Mouse (Mus musculus) forebrain, embryonic 14.5 days (tissue): ENCODE measurements around the gene Nfkbie. TPM values are rescaled to one million over a fixed set of nuclear protein-coding genes. Genes with fewer than 3 reads are reported as not detected.

ENCODE experiments used
- ATAC-seq: fragments of 200-750 bp; cut with Nextera tagmentation; 2 replicates; pipeline ENCODE4 v1.8.0; 2017; ENCODE audit warnings: mild to moderate bottlenecking, moderate library complexity
- DNase-seq: peaks from one replicate; pipeline ENCODE4 v3.0.0-alpha.2; 2015; ENCODE audit warnings: low spot score
- H3K27ac ChIP-seq: fragments of 300-500 bp; sonication (generic); 2 replicates; pipeline ENCODE4 v1.5.1; 2014; ENCODE audit warnings: low read depth, mild to moderate bottlenecking, control low read depth, low read length, moderate library complexity
- H3K27me3 ChIP-seq: fragments of 300-500 bp; sonication (generic); replicated peaks from 2 replicates; pipeline ENCODE4 v1.6.1; 2014; ENCODE audit warnings: low read length, control low read depth, mixed read lengths; ENCODE audit not compliant: control insufficient read depth, insufficient read depth
- H3K36me3 ChIP-seq: fragments of 300-500 bp; sonication (generic); 2 replicates; pipeline ENCODE4 v1.6.1; 2014; ENCODE audit warnings: low read length, control low read depth; ENCODE audit not compliant: control insufficient read depth, insufficient read depth
- H3K4me1 ChIP-seq: fragments of 300-500 bp; sonication (generic); 2 replicates; pipeline ENCODE4 v1.6.1; 2014; ENCODE audit warnings: antibody characterized with exemption, low read length, control low read depth; ENCODE audit not compliant: control insufficient read depth, insufficient read depth
- H3K4me2 ChIP-seq: fragments of 300-500 bp; sonication (generic); 2 replicates; pipeline ENCODE4 v1.6.1; 2014; ENCODE audit warnings: mild to moderate bottlenecking, control low read depth, low read length
- H3K4me3 ChIP-seq: fragments of 300-500 bp; sonication (generic); 2 replicates; pipeline ENCODE4 v1.5.1; 2014; ENCODE audit warnings: low read depth, low read length, control low read depth
- H3K9ac ChIP-seq: fragments of 300-500 bp; sonication (generic); 2 replicates; pipeline ENCODE4 v1.6.1; 2014; ENCODE audit warnings: mild to moderate bottlenecking, low read length, control low read depth, moderate library complexity
- H3K9me3 ChIP-seq: fragments of 300-500 bp; sonication (generic); replicated peaks from 2 replicates; pipeline ENCODE4 v1.6.1; 2016; ENCODE audit warnings: low read length, control low read depth, mixed read lengths; ENCODE audit not compliant: control insufficient read depth
- WGBS: fragments of 180-500 bp; shearing (Covaris S2); extraction: QIAGEN DNeasy Blood & Tissue Kit; methylation state at CpG from one replicate; pipeline ENCODE4 v1.1.7; 2014; 5-methylcytosine and 5-hydroxymethylcytosine counted together
- polyA plus RNA-seq: library from polyadenylated mRNA; unstranded; fragments of >200 nt; fragmentation: Nextera tagmentation; extraction: Ambion mirVana; gene quantifications from 2 replicates; pipeline ENCODE4 v1.2.1, GENCODE M21; 2014

Gene Nfkbie
- polyA plus RNA-seq, 1 experiment from 2014 or later, result 4.1 TPM

GRCm38 (mm10) chr17:45586449-45586837 is 30.9 kb downstream of the Nfkbie start:
- no peaks in the 10 kb centered on the region for H3K27me3 ChIP-seq

GRCm38 (mm10) chr17:45588370-45588769 is 32.9 kb downstream of the Nfkbie start:
- 95% methylated on average over 7 of the region's 7 CpGs for WGBS
- H3K27me3 ChIP-seq, result no peaks in the 10 kb centered on the region

More at GRCm38 (mm10) chr17:45586449-45586837, 30.9 kb downstream of the Nfkbie start:
- Histone ChIP-seq H3K4me3 (no peak overlapping the region), H3K4me2 (no peak overlapping the region), H3K4me1 (0 out of 2 replicates have a peak, but pooled peaks cover 5% of the 10 kb centered on the region), H3K27ac (no peak overlapping the region), H3K9ac (no peak overlapping the region), H3K36me3 (no peaks in the 10 kb centered on the region), H3K9me3 (no peaks in the 10 kb centered on the region)
- WGBS, result 97% methylated on average over 3 of the region's 3 CpGs
- ATAC-seq, result no peak
- DNase-seq, result no peak

GRCm38 (mm10) chr17:45589236-45589635 is 33.7 kb downstream of the Nfkbie start:
- 96% methylated on average over 7 of the region's 7 CpGs for whole genome bisulfite sequencing

More at GRCm38 (mm10) chr17:45588370-45588769, 32.9 kb downstream of the Nfkbie start:
- H3K4me1 ChIP-seq, result peaks cover 5% of the 10 kb centered on the region; the same call in 1 of the 2 replicates
- H3K9me3 ChIP-seq, result no peaks in the 10 kb centered on the region
- no peak overlapping the region for H3K4me3 ChIP-seq
- H3K4me2 ChIP-seq, result no peak overlapping the region
- H3K9ac ChIP-seq, result no peak overlapping the region
- H3K36me3 ChIP-seq, result no peaks in the 10 kb centered on the region
- DNase-seq (no peak), ATAC-seq (no peak)
- H3K27ac ChIP-seq, result no peak overlapping the region

GRCm38 (mm10) chr17:45589844-45590243 is 34.3 kb downstream of the Nfkbie start:
- ATAC-seq (no peak), DNase-seq (no peak)
- peaks cover 4% of the 10 kb centered on the region; the same call in 1 of the 2 replicates for H3K27me3 ChIP-seq
- WGBS, result 93% methylated on average over 8 of the region's 8 CpGs
- no peak overlapping the region for H3K9ac ChIP-seq
- no peaks in the 10 kb centered on the region for H3K36me3 ChIP-seq
- no peaks in the 10 kb centered on the region for H3K9me3 ChIP-seq
- H3K4me2 ChIP-seq, result no peak overlapping the region
- H3K4me1 ChIP-seq, result peaks cover 8% of the 10 kb centered on the region; the same call in 1 of the 2 replicates
- H3K4me3 ChIP-seq, result no peak overlapping the region
- H3K27ac ChIP-seq, result no peak overlapping the region

More at GRCm38 (mm10) chr17:45589236-45589635, 33.7 kb downstream of the Nfkbie start:
- Histone ChIP-seq H3K4me3 (no peak overlapping the region), H3K27ac (no peak overlapping the region), H3K27me3 (no peaks in the 10 kb centered on the region), H3K36me3 (no peaks in the 10 kb centered on the region), H3K9ac (no peak overlapping the region; the same call in 1 of the 2 replicates), H3K4me1 (peaks cover 6% of the 10 kb centered on the region; the same call in 1 of the 2 replicates), H3K9me3 (no peaks in the 10 kb centered on the region), H3K4me2 (no peak overlapping the region)
- ATAC-seq (no peak), DNase-seq (no peak)

GRCm38 (mm10) chr17:45590410-45590809 is 34.9 kb downstream of the Nfkbie start:
- Histone ChIP-seq H3K27ac (no peak overlapping the region), H3K36me3 (no peaks in the 10 kb centered on the region), H3K27me3 (peaks cover 4% of the 10 kb centered on the region; the same call in 1 of the 2 replicates), H3K9me3 (no peaks in the 10 kb centered on the region), H3K4me3 (no peak overlapping the region), H3K9ac (no peak overlapping the region), H3K4me2 (no peak overlapping the region), H3K4me1 (peaks cover 8% of the 10 kb centered on the region; the same call in 1 of the 2 replicates)
- DNase-seq (no peak), ATAC-seq (no peak)
- 86% methylated on average over 6 of the region's 6 CpGs for WGBS

GRCm38 (mm10) chr17:45591701-45592605 is 36.5 kb downstream of the Nfkbie start:
- Histone ChIP-seq H3K9ac (no peak overlapping the region), H3K4me3 (no peak overlapping the region), H3K27me3 (peaks cover 4% of the 10 kb centered on the region; the same call in 1 of the 2 replicates), H3K4me1 (peaks cover 13% of the 10 kb centered on the region; the same call in 1 of the 2 replicates), H3K9me3 (no peaks in the 10 kb centered on the region), H3K36me3 (no peaks in the 10 kb centered on the region), H3K27ac (no peak overlapping the region; the same call in 1 of the 2 replicates), H3K4me2 (no peak overlapping the region)
- ATAC-seq (no peak), DNase-seq (no peak)
- WGBS, result 63% methylated on average over 16 of the region's 16 CpGs

GRCm38 (mm10) chr17:45592606-45593431 is 37.3 kb downstream of the Nfkbie start:
- no peak for DNase-seq
- Histone ChIP-seq H3K4me3 (no peak overlapping the region), H3K36me3 (no peaks in the 10 kb centered on the region), H3K4me1 (peaks cover 13% of the 10 kb centered on the region; the same call in 1 of the 2 replicates), H3K4me2 (peak overlapping the region; percentile 63; the same call in 1 of the 2 replicates), H3K9ac (peak overlapping the region; percentile 21; the same call in 1 of the 2 replicates), H3K27ac (no peak overlapping the region), H3K9me3 (no peaks in the 10 kb centered on the region), H3K27me3 (peaks cover 4% of the 10 kb centered on the region; the same call in 1 of the 2 replicates)
- 56% methylated on average over 8 of the region's 8 CpGs for WGBS
- ATAC-seq, result no peak

GRCm38 (mm10) chr17:45593479-45593878 is 38.0 kb downstream of the Nfkbie start:
- H3K4me3 ChIP-seq, result no peak overlapping the region
- WGBS, result 30% methylated on average over 8 of the region's 8 CpGs
- H3K9me3 ChIP-seq, result no peaks in the 10 kb centered on the region
- peaks cover 4% of the 10 kb centered on the region; the same call in 1 of the 2 replicates for H3K27me3 ChIP-seq
- H3K27ac ChIP-seq, result no peak overlapping the region
- DNase-seq (no peak), ATAC-seq (no peak)
- no peaks in the 10 kb centered on the region for H3K36me3 ChIP-seq
- H3K4me2 ChIP-seq, result peak overlapping the region; percentile 63; the same call in 1 of the 2 replicates
- no peak overlapping the region for H3K9ac ChIP-seq
- peaks cover 13% of the 10 kb centered on the region; the same call in 1 of the 2 replicates for H3K4me1 ChIP-seq
